Comparison of ENCODE assay signal across 8 mouse cellular contexts in the genomic region with DNA sequence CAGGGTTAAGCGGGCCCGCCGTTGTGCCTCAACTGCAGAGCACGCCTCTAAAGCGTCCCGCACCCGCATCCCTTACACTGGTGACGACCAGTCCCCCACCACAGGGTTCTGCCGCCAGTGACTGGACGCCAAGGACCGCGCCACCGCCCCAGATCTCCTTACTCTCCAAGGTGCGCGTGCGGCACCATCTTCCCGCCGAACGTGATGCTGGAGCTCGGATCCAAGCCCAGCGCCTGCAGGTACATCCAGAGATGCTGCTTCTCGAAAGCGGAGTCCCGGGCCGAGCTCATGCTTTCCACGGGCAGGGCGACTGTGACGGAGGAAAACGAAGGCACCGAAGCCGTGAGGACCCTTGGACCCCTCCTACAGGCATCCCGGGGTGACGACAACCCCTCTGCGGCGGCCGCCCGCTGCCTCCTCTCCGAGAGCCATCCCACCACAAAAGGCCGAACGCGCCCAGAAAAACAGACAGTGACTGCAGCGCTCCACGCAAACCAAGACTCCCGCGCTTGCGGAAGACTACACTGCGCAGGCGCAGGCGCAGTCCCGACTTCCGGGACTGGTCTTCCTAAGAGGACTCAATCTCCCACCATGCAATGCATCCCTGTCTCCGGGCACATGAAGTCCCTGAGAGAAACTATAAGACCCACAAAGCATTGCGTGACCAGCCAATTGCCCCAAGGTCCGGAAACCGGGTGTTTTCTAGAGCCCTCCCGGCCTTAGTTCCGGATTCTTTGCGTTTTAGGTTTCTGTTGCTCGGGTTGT. TPM values are rescaled to one million over a fixed set of nuclear protein-coding genes. Genes with fewer than 3 reads are reported as not detected.
A peak's percentile ranks its signal among the peaks of the same experiment; 100 is the strongest.
DNase-seq lines count a peak whose midpoint lies in the region; ATAC-seq and TF ChIP-seq lines count a peak whose summit lies in the region.

A gene (minus strand): TSS at position 532 of the 765 bp plus-strand sequence.

- peak; percentile 77 for DNase-seq in Patski (ENCODE audit: low read depth, low spot score)
- peak; percentile 90 to 93 for DNase-seq in cerebellum, postnatal 14 days
- peak; percentile 83 to 91 for DNase-seq in frontal cortex, postnatal 14 days (ENCODE audit: low spot score in 2 of 2)
- peak; percentile 72 to 78 for DNase-seq in layer of hippocampus, postnatal 25 days (ENCODE audit: extremely low spot score in 1 of 2, low spot score in 1 of 2)
- peak; percentile 96 for DNase-seq in lung, postnatal 25 days (ENCODE audit: low spot score)
- DNase-seq in retina, embryonic 14.5 days (ENCODE audit: low spot score), result peak; percentile 96
- DNase-seq in thymus, postnatal 4 days, result peak; percentile 93

- H3K9ac ChIP-seq in hindbrain, embryonic 13.5 days, result peak within 1 kb of the TSS; percentile 87

- no peaks in the 10 kb centered on the region for H3K36me3 ChIP-seq in hindbrain, embryonic 13.5 days

- CTCF ChIA-PET in Patski (lab: Charles Lee), result no interaction called here

- TF ChIP-seq CTCF in Patski (IDR thresholded peaks at IDR 0.05), result no peak

- H3K9me3 ChIP-seq in hindbrain, embryonic 13.5 days, result no peaks in the 10 kb centered on the region

- H3K4me2 ChIP-seq in hindbrain, embryonic 13.5 days, result peak within 1 kb of the TSS; percentile 96

- H3K4me3 ChIP-seq in hindbrain, embryonic 13.5 days, result peak within 1 kb of the TSS; percentile 81

- peaks cover 21% of the 10 kb centered on the region for H3K4me1 ChIP-seq in hindbrain, embryonic 13.5 days (replicated peaks)

- peak; percentile 97 for ATAC-seq in Patski
- ATAC-seq in hindbrain, embryonic 13.5 days (ENCODE audit: low FRiP score), result peak; percentile 100

- POLR2A ChIA-PET in Patski (lab: Charles Lee), result no interaction called here

- no peaks in the 10 kb centered on the region for H3K27me3 ChIP-seq in Patski
- no peaks in the 10 kb centered on the region for H3K27me3 ChIP-seq in hindbrain, embryonic 13.5 days

- WGBS in hindbrain, embryonic 13.5 days, result under 1% methylated on average over 59 of the region's 59 CpGs

- in situ Hi-C loops in Patski (cut with MboI; ENCODE audit: low pct_unique_long_range_greater_than_20kb), result no loop called here

- H3K27ac ChIP-seq in hindbrain, embryonic 13.5 days, result peak within 1 kb of the TSS; percentile 74

RNA-seq across cellular contexts. Expression of the gene that starts here (rescaled TPM):
- 6.2 TPM for polyA plus RNA-seq in Patski (2021)
- polyA plus RNA-seq in hindbrain, embryonic 13.5 days (2015; fragmentation: Nextera tagmentation; extraction: Ambion mirVana), result 7.4 and 9.9 TPM in 2 replicates
- 1 to 10 TPM; 6.2 to 7.3 TPM for total RNA-seq in layer of hippocampus, postnatal 25 days (2021)

Comparison
In these comparisons a context has a peak if more than half of its experiments do, and no peak if none do; other contexts are left out.
1. Peak in every context shown above with its lines: DNase-seq, ATAC-seq, H3K4me3 ChIP-seq and H3K27ac ChIP-seq.